Mouse (Mus musculus): Measurements from ENCODE around the gene Maea. TPM values are rescaled to one million over a fixed set of nuclear protein-coding genes. Genes with fewer than 3 reads are reported as not detected.

Maea gene
- 10 to 100 TPM; 81.0 to 84.3 TPM for total RNA-seq (2023)

DNA sequence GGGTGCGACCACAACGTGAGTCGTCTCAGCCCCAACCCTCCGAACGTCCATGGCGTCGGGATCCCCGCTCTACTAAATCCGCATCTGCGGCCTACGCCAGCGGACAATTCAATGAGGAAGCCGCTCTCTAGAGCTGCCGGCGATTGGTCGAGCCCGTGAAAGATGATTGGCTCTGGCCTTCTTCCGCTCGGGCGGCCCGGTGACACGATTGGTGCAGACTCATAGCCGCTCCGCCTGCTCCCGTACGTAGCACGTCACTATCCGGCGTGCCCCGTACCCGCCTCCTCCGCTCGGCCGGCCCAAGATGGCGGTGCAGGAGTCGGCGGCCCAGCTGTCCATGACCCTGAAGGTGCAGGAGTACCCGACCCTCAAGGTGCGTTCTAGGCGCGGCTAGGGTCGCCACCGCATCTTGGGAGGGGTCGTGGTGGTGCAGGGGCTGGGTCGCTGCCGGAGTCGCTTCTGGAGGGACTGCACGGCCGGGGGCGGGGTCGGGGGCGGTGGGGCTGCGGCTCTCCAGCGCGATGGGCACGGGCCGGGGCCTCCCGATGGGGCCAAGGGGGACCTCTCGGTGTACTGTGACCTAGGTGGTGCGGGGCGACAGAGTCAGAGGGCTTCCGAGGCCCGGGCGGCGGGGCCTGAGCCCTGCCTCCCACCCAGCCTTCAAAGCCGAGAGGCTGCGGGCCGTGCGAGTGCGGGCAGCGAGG lies at the start of gene Maea:
Gene Maea, plus strand, starts transcription at position 237 of the 704 bp plus-strand sequence.

DNA sequence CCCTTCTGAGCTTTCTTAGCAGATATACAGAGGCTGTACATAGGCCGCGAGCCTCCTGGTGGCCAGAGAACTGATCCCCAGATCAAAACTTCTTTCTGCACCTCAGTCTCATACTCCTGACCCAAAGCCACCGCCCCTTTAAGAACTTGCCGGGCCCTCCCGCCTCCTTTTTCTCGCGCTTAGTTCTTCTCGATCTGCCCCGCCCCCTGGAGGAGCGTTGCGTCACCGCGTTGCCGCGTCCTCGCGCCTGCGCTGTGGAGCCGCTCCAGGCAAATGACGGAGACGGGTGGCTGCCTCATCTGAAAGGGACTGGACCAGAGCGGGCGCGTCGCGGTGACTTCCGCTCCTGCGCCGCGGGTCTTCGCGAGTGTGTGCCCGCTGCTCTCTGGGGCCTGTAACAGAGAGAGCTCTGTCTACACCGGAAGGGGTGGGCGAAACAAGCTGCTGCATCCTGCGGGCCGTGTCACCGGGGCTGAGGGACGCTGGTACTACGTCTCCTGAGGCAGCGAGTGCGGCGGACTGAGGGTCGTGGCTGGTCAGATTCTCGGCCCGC lies 43.1 kb downstream of the Maea start, which contains the start of gene Uvssa:
Gene Uvssa, plus strand, starts transcription at position 248 of the 553 bp plus-strand sequence.

Other genes starting within 250 kb of the Maea start
- not detected for gene Slc5a1, start 231.3 kb upstream of the Maea start, total RNA-seq (2023)
- gene Spon2, start 117.1 kb upstream of the Maea start, total RNA-seq (2023), result under 1 TPM; 0.61 to 0.77 TPM
- 100 to 1,000 TPM; 214 to 236 TPM for gene Ctbp1, start 60.5 kb upstream of the Maea start, total RNA-seq (2023)
- gene Uvssa, start 43.0 kb downstream of the Maea start, total RNA-seq (2023), result 10 to 100 TPM; 20.6 to 21.8 TPM
- not detected for gene Nkx1-1, start 98.5 kb downstream of the Maea start, total RNA-seq (2023)